Mouse (Mus musculus): ENCODE results near the gene Usp5. TPM values are rescaled to one million over a fixed set of nuclear protein-coding genes. Genes with fewer than 3 reads are reported as not detected.
A peak's percentile ranks its signal among the peaks of the same experiment; 100 is the strongest.
"Not testable (repeated sequence)": the region's sequence is repeated elsewhere in the genome, so short reads cannot be mapped to it uniquely, and the experiment has no call there.

Gene Usp5
- polyA plus RNA-seq, 1 experiment = 61.7 TPM

GRCm38 (mm10) chr6:124840241-124841167, 11.2 kb upstream of the Usp5 start, which contains the start of gene Gnb3:
Gnb3 (minus strand) TSS chr6:124840275.
- Histone ChIP-seq H3K27me3 (replicated peaks) (peaks cover 49% of the 10 kb centered on the region), H3K4me3 (replicated peaks) (no peak within 1 kb of the TSS), H3K4me1 (peaks cover 36% of the 10 kb centered on the region; the same call in 1 of the 2 replicates), H3K9me3 (no peaks in the 10 kb centered on the region), H3K36me3 (replicated peaks; ENCODE audit: low read length) (peaks cover 5% of the 10 kb centered on the region)
- no peak for TF ChIP-seq FLI1 (IDR thresholded peaks at IDR 0.05; ENCODE audit: low read length)
- TF ChIP-seq GATA1 (IDR thresholded peaks at IDR 0.05; ENCODE audit: borderline replicate concordance, low read length) = no peak

GRCm38 (mm10) chr6:124839805-124840204, 10.5 kb upstream of the Usp5 start:
- H3K4me3 ChIP-seq (replicated peaks) = no peak overlapping the region
- H3K4me1 ChIP-seq = peaks cover 41% of the 10 kb centered on the region
- H3K36me3 ChIP-seq (replicated peaks; ENCODE audit: low read length) = peaks cover 11% of the 10 kb centered on the region
- H3K9me3 ChIP-seq = no peaks in the 10 kb centered on the region
- peaks cover 42% of the 10 kb centered on the region for H3K27me3 ChIP-seq (replicated peaks)
- no peak for TF ChIP-seq FLI1 (IDR thresholded peaks at IDR 0.05; ENCODE audit: low read length)
- TF ChIP-seq GATA1 (IDR thresholded peaks at IDR 0.05; ENCODE audit: borderline replicate concordance, low read length) = no peak

- peaks cover 44% of the 10 kb centered on the region for H3K36me3 ChIP-seq (replicated peaks; ENCODE audit: low read length)
- no peaks in the 10 kb centered on the region for H3K9me3 ChIP-seq
- H3K27me3 ChIP-seq (replicated peaks) = peaks cover 29% of the 10 kb centered on the region
- TF ChIP-seq FLI1 (IDR thresholded peaks at IDR 0.05; ENCODE audit: low read length) (no peak), GATA1 (IDR thresholded peaks at IDR 0.05; ENCODE audit: borderline replicate concordance, low read length) (no peak)
- no peak overlapping the region for H3K4me3 ChIP-seq (replicated peaks)
- H3K4me1 ChIP-seq = peaks cover 56% of the 10 kb centered on the region
Observed at GRCm38 (mm10) chr6:124836411-124836810, 7.1 kb upstream of the Usp5 start.

GRCm38 (mm10) chr6:124835531-124835930, 6.2 kb upstream of the Usp5 start:
- peaks cover 27% of the 10 kb centered on the region for H3K27me3 ChIP-seq (replicated peaks)
- H3K9me3 ChIP-seq = no peaks in the 10 kb centered on the region
- peaks cover 63% of the 10 kb centered on the region for H3K4me1 ChIP-seq
- no peak for TF ChIP-seq GATA1 (IDR thresholded peaks at IDR 0.05; ENCODE audit: borderline replicate concordance, low read length)
- TF ChIP-seq FLI1 (IDR thresholded peaks at IDR 0.05; ENCODE audit: low read length) = no peak
- H3K36me3 ChIP-seq (replicated peaks; ENCODE audit: low read length) = peaks cover 47% of the 10 kb centered on the region
- H3K4me3 ChIP-seq (replicated peaks) = no peak overlapping the region

- Histone ChIP-seq H3K9me3 (no peaks in the 10 kb centered on the region), H3K36me3 (replicated peaks; ENCODE audit: low read length) (peaks cover 47% of the 10 kb centered on the region), H3K27me3 (replicated peaks) (peaks cover 18% of the 10 kb centered on the region), H3K4me1 (peaks cover 58% of the 10 kb centered on the region), H3K4me3 (replicated peaks) (no peak overlapping the region)
- TF ChIP-seq FLI1 (IDR thresholded peaks at IDR 0.05; ENCODE audit: low read length) (no peak), GATA1 (IDR thresholded peaks at IDR 0.05; ENCODE audit: borderline replicate concordance, low read length) (no peak)
Observed at GRCm38 (mm10) chr6:124834512-124835081, 5.3 kb upstream of the Usp5 start.

- Histone ChIP-seq H3K36me3 (replicated peaks; ENCODE audit: low read length) (peaks cover 56% of the 10 kb centered on the region), H3K4me3 (replicated peaks) (no peak overlapping the region), H3K9me3 (no peaks in the 10 kb centered on the region), H3K27me3 (replicated peaks) (no peaks in the 10 kb centered on the region), H3K4me1 (peaks cover 59% of the 10 kb centered on the region)
- TF ChIP-seq GATA1 (IDR thresholded peaks at IDR 0.05; ENCODE audit: borderline replicate concordance, low read length) (no peak), FLI1 (IDR thresholded peaks at IDR 0.05; ENCODE audit: low read length) (no peak)
Observed at GRCm38 (mm10) chr6:124831649-124832048, 2.4 kb upstream of the Usp5 start.

- Histone ChIP-seq H3K4me3 (replicated peaks) (peak overlapping the region; percentile 23), H3K4me1 (peaks cover 60% of the 10 kb centered on the region), H3K36me3 (replicated peaks; ENCODE audit: low read length) (peaks cover 61% of the 10 kb centered on the region)
- not testable (repeated sequence) for H3K9me3 ChIP-seq; H3K27me3 ChIP-seq (replicated peaks)
Observed at GRCm38 (mm10) chr6:124831199-124831598, 1.9 kb upstream of the Usp5 start.

GRCm38 (mm10) chr6:124829799-124830700, 766 bp upstream of the Usp5 start:
- no peaks in the 10 kb centered on the region for H3K27me3 ChIP-seq (replicated peaks)
- peaks cover 63% of the 10 kb centered on the region for H3K36me3 ChIP-seq (replicated peaks; ENCODE audit: low read length)
- no peaks in the 10 kb centered on the region for H3K9me3 ChIP-seq
- peaks cover 60% of the 10 kb centered on the region for H3K4me1 ChIP-seq
- TF ChIP-seq FLI1 (IDR thresholded peaks at IDR 0.05; ENCODE audit: low read length) = peak; percentile 42; the same call in 1 of the 2 replicates
- TF ChIP-seq GATA1 (IDR thresholded peaks at IDR 0.05; ENCODE audit: borderline replicate concordance, low read length) = no peak; the same call in 2 of the 3 replicates
- peak overlapping the region; percentile 100 for H3K4me3 ChIP-seq (replicated peaks)

GRCm38 (mm10) chr6:124828101-124828592, 1.1 kb downstream of the Usp5 start:
- peaks cover 57% of the 10 kb centered on the region for H3K4me1 ChIP-seq
- H3K27me3 ChIP-seq (replicated peaks) = no peaks in the 10 kb centered on the region
- H3K9me3 ChIP-seq = no peaks in the 10 kb centered on the region
- no peak for TF ChIP-seq FLI1 (IDR thresholded peaks at IDR 0.05; ENCODE audit: low read length)
- no peak for TF ChIP-seq GATA1 (IDR thresholded peaks at IDR 0.05; ENCODE audit: borderline replicate concordance, low read length)
- H3K4me3 ChIP-seq (replicated peaks) = peak overlapping the region; percentile 100
- H3K36me3 ChIP-seq (replicated peaks; ENCODE audit: low read length) = peaks cover 64% of the 10 kb centered on the region
